Mouse (Mus musculus): ENCODE measurements at regions not wholly inside any gene's neighbourhood (a gene's known extent, or its start where the extent isn't known, plus 50 kb on each side); places are given as distances from the start of the nearest gene placed in this dataset.

GRCm38 (mm10) chr2:168337611-168338010 lies 56.1 kb upstream of the Kcng1 start:
- TF ChIP-seq POLR2A (IDR thresholded peaks at IDR 0.05; ENCODE audit: insufficient read length, low read depth) (no peak), E2F4 (IDR thresholded peaks at IDR 0.05; ENCODE audit: insufficient read depth) (no peak)
